Comparison of ENCODE assay signal across 9 mouse cellular contexts in the genomic region with DNA sequence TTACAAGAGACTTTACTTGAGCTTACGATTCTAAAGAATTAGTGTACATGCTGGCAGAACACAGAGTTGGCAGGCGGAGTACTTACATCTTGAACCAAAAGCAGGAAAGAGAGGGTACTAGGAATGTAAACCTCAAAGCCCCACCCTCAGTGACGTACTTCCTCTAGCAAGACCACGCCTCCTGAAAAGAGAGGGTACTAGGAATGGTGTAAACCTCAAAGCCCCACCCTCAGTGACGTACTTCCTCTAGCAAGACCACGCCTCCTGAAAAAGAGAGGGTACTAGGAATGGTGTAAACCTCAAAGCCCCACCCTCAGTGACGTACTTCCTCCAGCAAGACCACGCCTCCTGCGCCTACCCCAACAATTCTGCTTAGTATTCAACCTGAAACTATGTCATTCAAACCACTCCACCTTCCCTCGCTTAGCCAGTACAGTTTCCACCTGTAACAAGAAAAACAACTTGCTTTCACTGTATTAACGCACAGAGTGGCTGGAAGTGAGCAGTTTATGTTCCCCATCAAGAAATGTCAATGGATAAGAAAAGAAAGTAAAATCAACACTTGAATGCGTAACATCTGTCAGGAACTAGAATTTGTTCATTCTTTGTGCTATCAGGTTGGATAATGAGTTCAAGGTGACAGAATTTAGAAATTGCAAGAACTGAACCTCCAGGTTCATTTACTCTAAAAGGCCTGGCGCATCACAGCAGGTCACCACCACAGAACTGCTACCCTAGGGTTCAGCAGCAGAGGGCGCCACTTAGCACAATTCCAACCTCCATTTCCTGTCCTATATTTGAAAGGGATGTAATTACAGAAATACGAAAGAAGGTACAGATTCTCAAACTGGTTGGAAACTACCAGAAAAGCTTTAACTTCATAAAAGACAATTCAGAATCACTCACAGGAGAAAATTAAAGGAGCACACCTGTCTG.
A peak's percentile ranks its signal among the peaks of the same experiment; 100 is the strongest.
DNase-seq lines count a peak whose midpoint lies in the region; ATAC-seq and TF ChIP-seq lines count a peak whose summit lies in the region.
"Had no signal": no experiment of that assay in that cellular context is flagged by ENCODE, and none has a peak within 500 bp of the region (broad histone marks: within the 10 kb centered on the region; RNA-seq: fewer than 3 reads in every experiment).

No protein-coding gene starts in this region.

- DNase-seq in cerebellum, adult 2 months: no peak
- DNase-seq in cerebellum, adult 8-10 months: no peak
- no peak for DNase-seq in liver, adult 2 months (ENCODE audit: extremely low read depth, low read depth, low spot score)
- DNase-seq in liver, embryonic 11.5 days (ENCODE audit: low spot score): no peak
- DNase-seq in embryonic facial prominence, embryonic 10.5 days (ENCODE audit: low spot score): peak; percentile 29
- DNase-seq in thymus, adult 2 months: peak; percentile 52
- DNase-seq in frontal cortex, postnatal 25 days (ENCODE audit: low spot score in 2 of 2): no peak
- DNase-seq in lung, postnatal 10 days: no peak

- WGBS in cerebellum, adult 2 months: 95% methylated on average over 15 of the region's 15 CpGs
- 92% methylated on average over 15 of the region's 15 CpGs for WGBS in liver, adult 2 months
- 87% methylated on average over 15 of the region's 15 CpGs for WGBS in liver, embryonic 11.5 days
- WGBS in embryonic facial prominence, embryonic 10.5 days: 91% methylated on average over 15 of the region's 15 CpGs
- WGBS in thymus, adult 2 months: 93% methylated on average over 15 of the region's 15 CpGs

- H3K79me2 ChIP-seq in liver, adult 2 months (ENCODE audit: control insufficient read depth, insufficient read depth, low read length): no peaks in the 10 kb centered on the region

- ATAC-seq in liver, embryonic 11.5 days (replicated peaks; ENCODE audit: low FRiP score): no peak

- no peak overlapping the region for H3K9ac ChIP-seq in liver, adult 2 months (ENCODE audit: low read depth, low read length)
- H3K9ac ChIP-seq in liver, embryonic 11.5 days (ENCODE audit: low read depth, low read length): no peak overlapping the region
- H3K9ac ChIP-seq: lung, embryonic 15.5 days had no signal

- no peak for TF ChIP-seq POLR2A in cerebellum, adult 2 months (IDR thresholded peaks at IDR 0.05; ENCODE audit: borderline replicate concordance, insufficient read depth, low read length)
- no peak for TF ChIP-seq POLR2A in liver, adult 2 months (IDR thresholded peaks at IDR 0.05; ENCODE audit: extremely low read depth, insufficient read depth, low read length)
- no peak for TF ChIP-seq POLR2A in thymus, adult 2 months (IDR thresholded peaks at IDR 0.05; ENCODE audit: control insufficient read depth, extremely low read depth, insufficient read depth, low read length, poor library complexity)

- no peaks in the 10 kb centered on the region for H3K36me3 ChIP-seq in liver, adult 2 months (ENCODE audit: control insufficient read depth, insufficient read depth, low read length)
- no peaks in the 10 kb centered on the region for H3K36me3 ChIP-seq in liver, embryonic 11.5 days (ENCODE audit: control insufficient read depth, insufficient read depth, low read length)
- no peaks in the 10 kb centered on the region for H3K36me3 ChIP-seq in embryonic facial prominence, embryonic 10.5 days (replicated peaks)
- H3K36me3 ChIP-seq in thymus, adult 2 months (ENCODE audit: control insufficient read depth, insufficient read depth, low read length): no peaks in the 10 kb centered on the region
- H3K36me3 ChIP-seq: lung, embryonic 15.5 days had no signal

- H3K27ac ChIP-seq in cerebellum, adult 2 months (ENCODE audit: insufficient read depth, low read length): no peak overlapping the region
- no peak overlapping the region for H3K27ac ChIP-seq in liver, adult 2 months (replicated peaks; ENCODE audit: insufficient read depth, low read depth, low read length)
- H3K27ac ChIP-seq in liver, embryonic 11.5 days (ENCODE audit: low read depth, low read length): no peak overlapping the region
- H3K27ac ChIP-seq in embryonic facial prominence, embryonic 10.5 days (replicated peaks): no peak overlapping the region
- H3K27ac ChIP-seq in thymus, adult 2 months (ENCODE audit: control insufficient read depth, insufficient read depth, low read length): no peak overlapping the region
- H3K27ac ChIP-seq: lung, embryonic 15.5 days had no signal

- H3K4me2 ChIP-seq in liver, embryonic 11.5 days: no peak overlapping the region
- H3K4me2 ChIP-seq: lung, embryonic 15.5 days had no signal

- H3K27me3 ChIP-seq in cerebellum, adult 2 months (ENCODE audit: control insufficient read depth, insufficient read depth, low read length): no peaks in the 10 kb centered on the region
- H3K27me3 ChIP-seq in liver, adult 2 months (ENCODE audit: control insufficient read depth, insufficient read depth, low read length): no peaks in the 10 kb centered on the region
- no peaks in the 10 kb centered on the region for H3K27me3 ChIP-seq in liver, embryonic 11.5 days (replicated peaks; ENCODE audit: control insufficient read depth, insufficient read depth, low read length)
- no peaks in the 10 kb centered on the region for H3K27me3 ChIP-seq in embryonic facial prominence, embryonic 10.5 days (replicated peaks; ENCODE audit: low read depth, poor library complexity, severe bottlenecking)
- H3K27me3 ChIP-seq in thymus, adult 2 months (ENCODE audit: control insufficient read depth, insufficient read depth, low read length): no peaks in the 10 kb centered on the region
- H3K27me3 ChIP-seq: lung, embryonic 15.5 days had no signal

- peak; percentile 46; the same call in 1 of the 2 replicates for TF ChIP-seq CTCF in cerebellum, adult 2 months (IDR thresholded peaks at IDR 0.05; ENCODE audit: borderline replicate concordance, insufficient read depth, low read depth, low read length)
- peak; percentile 69 for TF ChIP-seq CTCF in liver, adult 2 months (IDR thresholded peaks at IDR 0.05; ENCODE audit: low read depth, low read length)
- no peak for TF ChIP-seq CTCF in thymus, adult 2 months (IDR thresholded peaks at IDR 0.05; ENCODE audit: borderline replicate concordance, control insufficient read depth, extremely low read depth, insufficient read depth, low read length, poor library complexity)

- H3K4me1 ChIP-seq in cerebellum, adult 2 months (ENCODE audit: control insufficient read depth, insufficient read depth, low read length): no peaks in the 10 kb centered on the region
- peaks cover 6% of the 10 kb centered on the region; the same call in 1 of the 2 replicates for H3K4me1 ChIP-seq in liver, adult 2 months (ENCODE audit: control insufficient read depth, insufficient read depth, low read length)
- no peaks in the 10 kb centered on the region for H3K4me1 ChIP-seq in liver, embryonic 11.5 days (replicated peaks; ENCODE audit: control insufficient read depth, insufficient read depth, low read length)
- peaks cover 14% of the 10 kb centered on the region for H3K4me1 ChIP-seq in embryonic facial prominence, embryonic 10.5 days
- H3K4me1 ChIP-seq in thymus, adult 2 months (replicated peaks; ENCODE audit: control insufficient read depth, insufficient read depth, low read length): no peaks in the 10 kb centered on the region
- H3K4me1 ChIP-seq: lung, embryonic 15.5 days had no signal

- H3K9me3 ChIP-seq in liver, embryonic 11.5 days (ENCODE audit: control insufficient read depth, low read length): no peaks in the 10 kb centered on the region
- H3K9me3 ChIP-seq in embryonic facial prominence, embryonic 10.5 days: no peaks in the 10 kb centered on the region
- H3K9me3 ChIP-seq: lung, embryonic 15.5 days had no signal

- no peak overlapping the region for H3K4me3 ChIP-seq in cerebellum, adult 2 months (replicated peaks; ENCODE audit: insufficient read depth, low read depth, low read length)
- no peak overlapping the region for H3K4me3 ChIP-seq in liver, adult 2 months (ENCODE audit: insufficient read depth, low read depth, low read length)
- H3K4me3 ChIP-seq in liver, embryonic 11.5 days (ENCODE audit: low read depth, low read length): no peak overlapping the region
- H3K4me3 ChIP-seq in embryonic facial prominence, embryonic 10.5 days: no peak overlapping the region
- no peak overlapping the region for H3K4me3 ChIP-seq in thymus, adult 2 months (ENCODE audit: control insufficient read depth, insufficient read depth, low read length)
- H3K4me3 ChIP-seq: lung, embryonic 15.5 days had no signal

Comparison
In these comparisons a context has a peak if more than half of its experiments do, and no peak if none do; other contexts are left out.
1. DNase-seq: peak in embryonic facial prominence, embryonic 10.5 days (single experiment) and thymus, adult 2 months (single experiment); none in cerebellum, adult 2 months (0 of 2), cerebellum, adult 8-10 months (single experiment), liver, adult 2 months (single experiment), liver, embryonic 11.5 days (single experiment), frontal cortex, postnatal 25 days (0 of 2) and lung, postnatal 10 days (single experiment).